Mouse (Mus musculus) olfactory bulb, adult 2 months (tissue): ENCODE measurements around the gene Rcan1. TPM values are rescaled to one million over a fixed set of nuclear protein-coding genes. Genes with fewer than 3 reads are reported as not detected.
A peak's percentile ranks its signal among the peaks of the same experiment; 100 is the strongest.

Source experiments
- H3K27ac ChIP-seq: fragments of 200-500 bp; 2 replicates; pipeline ENCODE4 v1.5.1; 2012; ENCODE audit warnings: low read depth, low read length; ENCODE audit not compliant: insufficient read depth
- H3K4me1 ChIP-seq: fragments of 200-500 bp; 2 replicates; pipeline ENCODE4 v1.6.1; 2012; ENCODE audit warnings: low read length; ENCODE audit not compliant: control insufficient read depth, insufficient read depth
- H3K4me3 ChIP-seq: fragments of 200-500 bp; 2 replicates; pipeline ENCODE4 v1.5.1; 2012; ENCODE audit warnings: mild to moderate bottlenecking, low read depth, low read length, moderate library complexity; ENCODE audit not compliant: insufficient read depth
- CTCF ChIP-seq: fragments of 200-500 bp; IDR thresholded peaks from 2 replicates; pipeline ENCODE4 v1.5.1; 2012; ENCODE audit warnings: low read depth, mild to moderate bottlenecking, low read length, moderate library complexity; ENCODE audit not compliant: insufficient read depth
- POLR2A ChIP-seq: fragments of 200-500 bp; IDR thresholded peaks from 2 replicates; pipeline ENCODE4 v1.6.1; 2012; ENCODE audit warnings: mild to moderate bottlenecking, low read depth, low read length, moderate library complexity; ENCODE audit not compliant: insufficient read depth
- WGBS: fragments of 180-500 bp; shearing (Covaris S2); methylation state at CpG from one replicate; pipeline ENCODE4 v1.1.7; 2018; 5-methylcytosine and 5-hydroxymethylcytosine counted together
- polyA plus RNA-seq: library from polyadenylated mRNA; stranded (reverse); fragments of >200 nt; gene quantifications from 2 replicates; pipeline ENCODE4 v1.2.4, GENCODE M21; 2012; ENCODE audit warnings: low replicate concordance; ENCODE audit not compliant: missing spikeins, insufficient read depth, insufficient read length

The Rcan1 gene
- polyA plus RNA-seq, 1 experiment: not detected

GRCm38 (mm10) chr16:92398574-92399118 is 72.0 kb downstream of the Rcan1 start:
- Histone ChIP-seq H3K4me1 (peaks cover 32% of the 10 kb centered on the region), H3K4me3 (no peak overlapping the region), H3K27ac (no peak overlapping the region)
- 68% methylated on average over 6 of the region's 6 CpGs for WGBS
- no peak for TF ChIP-seq CTCF
- TF ChIP-seq POLR2A: no peak

GRCm38 (mm10) chr16:92397745-92398573 is 72.7 kb downstream of the Rcan1 start:
- TF ChIP-seq CTCF (no peak), POLR2A (no peak)
- H3K4me1 ChIP-seq: peaks cover 30% of the 10 kb centered on the region
- no peak overlapping the region for H3K27ac ChIP-seq
- no peak overlapping the region for H3K4me3 ChIP-seq
- 84% methylated on average over 10 of the region's 10 CpGs for WGBS

- H3K27ac ChIP-seq: no peak overlapping the region
- 99% methylated on average over 3 of the region's 3 CpGs for WGBS
Measured at GRCm38 (mm10) chr16:92393732-92394131, 76.9 kb downstream of the Rcan1 start.

GRCm38 (mm10) chr16:92387692-92388091 is 83.0 kb downstream of the Rcan1 start:
- Histone ChIP-seq H3K4me3 (no peak overlapping the region), H3K27ac (no peak overlapping the region), H3K4me1 (peaks cover 3% of the 10 kb centered on the region)
- WGBS: 46% methylated on average over 10 of the region's 10 CpGs
- no peak for TF ChIP-seq CTCF
- no peak for TF ChIP-seq POLR2A

More at GRCm38 (mm10) chr16:92393732-92394131, 76.9 kb downstream of the Rcan1 start:
- Histone ChIP-seq H3K4me1 (peaks cover 8% of the 10 kb centered on the region), H3K4me3 (no peak overlapping the region)
- TF ChIP-seq CTCF: no peak
- no peak for TF ChIP-seq POLR2A

GRCm38 (mm10) chr16:92385062-92385461 is 85.6 kb downstream of the Rcan1 start:
- 0% methylated on average over 2 of the region's 2 CpGs for WGBS
- Histone ChIP-seq H3K4me1 (peaks cover 7% of the 10 kb centered on the region), H3K27ac (no peak overlapping the region), H3K4me3 (no peak overlapping the region)
- peak; percentile 65; the same call in 1 of the 2 replicates for TF ChIP-seq CTCF
- no peak for TF ChIP-seq POLR2A

- Histone ChIP-seq H3K27ac (no peak overlapping the region), H3K4me3 (no peak overlapping the region), H3K4me1 (peaks cover 7% of the 10 kb centered on the region)
- TF ChIP-seq CTCF: no peak
- no peak for TF ChIP-seq POLR2A
Measured at GRCm38 (mm10) chr16:92383412-92383811, 87.3 kb downstream of the Rcan1 start.

- WGBS: 20% methylated on average over 6 of the region's 6 CpGs
Measured at GRCm38 (mm10) chr16:92382508-92382907, 88.2 kb downstream of the Rcan1 start.

GRCm38 (mm10) chr16:92381092-92381491 is 89.6 kb downstream of the Rcan1 start:
- H3K4me3 ChIP-seq: no peak overlapping the region
- no peak for TF ChIP-seq CTCF
- no peak for TF ChIP-seq POLR2A
- H3K27ac ChIP-seq: no peak overlapping the region
- WGBS: 79% methylated on average over 6 of the region's 6 CpGs
- H3K4me1 ChIP-seq: peaks cover 7% of the 10 kb centered on the region

More at GRCm38 (mm10) chr16:92382508-92382907, 88.2 kb downstream of the Rcan1 start:
- Histone ChIP-seq H3K4me1 (peaks cover 7% of the 10 kb centered on the region), H3K27ac (no peak overlapping the region), H3K4me3 (no peak overlapping the region)
- TF ChIP-seq CTCF (no peak), POLR2A (no peak)

GRCm38 (mm10) chr16:92376976-92377375 is 93.7 kb downstream of the Rcan1 start:
- 69% methylated on average over 6 of the region's 6 CpGs for WGBS
- no peak overlapping the region for H3K27ac ChIP-seq
- no peak overlapping the region for H3K4me3 ChIP-seq
- no peaks in the 10 kb centered on the region for H3K4me1 ChIP-seq
- no peak for TF ChIP-seq CTCF
- TF ChIP-seq POLR2A: no peak

- Histone ChIP-seq H3K27ac (no peak overlapping the region), H3K4me3 (no peak overlapping the region), H3K4me1 (peaks cover 5% of the 10 kb centered on the region; the same call in 1 of the 2 replicates)
- no peak for TF ChIP-seq POLR2A
- TF ChIP-seq CTCF: no peak
- WGBS: 72% methylated on average over 5 of the region's 5 CpGs
Measured at GRCm38 (mm10) chr16:92371623-92372022, 99.0 kb downstream of the Rcan1 start.
